Mouse (Mus musculus) gastrocnemius, postnatal 25 days (tissue): ENCODE measurements around the gene Tpx2. TPM values are rescaled to one million over a fixed set of nuclear protein-coding genes. Genes with fewer than 3 reads are reported as not detected.

Experiments
- DNase-seq: peaks from one replicate; pipeline ENCODE4 v3.0.0; 2022
- long read RNA-seq, 2 experiments: library from polyadenylated mRNA; stranded (forward); transcript quantifications; one replicate each; pipeline ENCODE4 v2.0.0; 2021
- total RNA-seq, 2 experiments: library from RNA; stranded (reverse); gene quantifications; 1 replicate in 1 of 2; 2 replicates in 1 of 2; pipeline ENCODE4 v1.2.3; 2021

Gene Tpx2
- total RNA-seq, result 1 to 10 TPM in 1 of 2 experiments, under 1 TPM in 1; 0.92 to 1.5 TPM
- long read RNA-seq, experiment 1, partial matches to known transcripts, result 1 of 2 reads
- long read RNA-seq, experiment 1, other reads (novel, unspliced or antisense), result 1 of 2 reads
- long read RNA-seq, experiment 2, partial matches to known transcripts, result 0 of 1 reads
- long read RNA-seq, experiment 2, other reads (novel, unspliced or antisense), result 1 of 1 reads

DNA sequence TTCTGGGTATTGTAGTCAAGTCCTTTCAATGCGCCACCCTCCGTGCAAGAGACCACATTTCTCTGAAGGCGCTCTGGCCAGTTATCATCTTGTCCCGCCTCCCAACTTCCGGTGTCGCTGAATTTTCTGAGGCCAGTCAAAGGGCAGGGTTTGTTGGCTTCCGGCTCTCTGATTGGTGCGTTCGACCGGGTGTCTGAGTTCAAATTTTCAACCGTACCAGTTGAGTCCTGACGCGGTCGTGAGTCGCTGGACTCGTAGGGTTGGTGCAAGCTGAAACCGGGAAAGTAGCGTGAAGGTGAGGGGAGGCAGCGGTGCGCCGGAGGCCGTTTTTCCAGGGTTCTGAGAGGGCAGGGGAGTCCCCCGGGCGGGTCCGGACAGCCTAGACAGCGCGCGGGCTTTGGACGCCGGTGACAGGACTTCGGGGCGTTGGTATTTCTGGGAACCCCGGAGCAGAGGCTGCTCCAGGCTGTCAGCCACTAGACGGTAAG is at the start of gene Tpx2:
Gene Tpx2, plus strand, starts transcription at position 150 of the 488 bp plus-strand sequence.
- peak; percentile 95 for DNase-seq

DNA sequence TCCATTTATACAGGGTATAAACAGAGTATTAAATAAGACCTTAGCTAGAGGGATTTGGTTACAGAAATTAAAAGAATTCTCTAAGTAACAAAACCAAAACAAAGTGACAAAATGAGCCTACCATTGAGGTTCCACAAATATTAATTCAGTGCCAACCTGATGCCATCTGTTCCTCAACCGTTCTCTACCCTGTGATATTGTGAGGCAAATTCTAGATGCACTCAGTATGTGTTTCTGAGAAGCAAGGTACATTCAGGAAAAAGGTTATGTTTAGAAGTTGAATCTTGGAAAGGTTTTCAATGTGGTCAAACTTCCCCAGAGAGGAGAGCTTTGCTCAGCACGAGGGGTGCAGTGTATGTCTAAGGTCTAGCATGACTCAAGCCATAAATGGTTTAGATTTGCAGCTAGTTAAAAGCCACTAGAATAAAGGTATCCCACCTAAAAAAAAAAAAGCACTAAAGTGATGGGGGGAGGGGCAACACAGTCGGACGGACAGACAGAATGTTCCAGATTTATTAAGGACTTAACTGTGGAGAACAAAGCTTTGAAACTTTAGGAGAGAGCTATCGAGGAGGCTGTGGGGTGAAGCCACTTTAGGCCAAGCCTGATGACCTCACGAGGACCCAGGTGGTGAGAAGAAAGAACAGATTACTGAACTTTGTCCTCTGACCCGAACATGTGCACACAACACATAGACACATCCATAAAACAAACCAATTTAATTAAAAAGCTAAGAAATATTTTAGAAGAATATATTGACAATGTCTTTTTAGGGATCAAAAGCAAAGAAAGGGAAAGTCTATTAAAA is 47.6 kb upstream of the Tpx2 start:
- no peak for DNase-seq

DNA sequence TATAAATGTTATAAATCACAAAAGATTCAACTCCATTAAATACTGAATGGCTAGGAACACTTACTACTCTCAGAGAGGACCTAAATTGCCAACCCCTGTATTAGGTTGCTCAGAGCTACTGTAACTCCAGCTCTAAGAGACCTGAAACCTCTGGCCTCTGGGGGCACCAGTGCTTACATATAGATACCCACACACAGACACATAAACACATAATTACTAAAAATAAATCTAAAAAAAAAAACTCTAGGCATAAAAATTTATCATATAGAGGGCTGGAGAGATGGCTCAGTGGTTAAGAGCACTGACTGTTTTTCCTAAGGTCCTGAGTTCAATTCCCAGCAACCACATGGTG is 47.0 kb upstream of the Tpx2 start:
- no peak for DNase-seq

DNA sequence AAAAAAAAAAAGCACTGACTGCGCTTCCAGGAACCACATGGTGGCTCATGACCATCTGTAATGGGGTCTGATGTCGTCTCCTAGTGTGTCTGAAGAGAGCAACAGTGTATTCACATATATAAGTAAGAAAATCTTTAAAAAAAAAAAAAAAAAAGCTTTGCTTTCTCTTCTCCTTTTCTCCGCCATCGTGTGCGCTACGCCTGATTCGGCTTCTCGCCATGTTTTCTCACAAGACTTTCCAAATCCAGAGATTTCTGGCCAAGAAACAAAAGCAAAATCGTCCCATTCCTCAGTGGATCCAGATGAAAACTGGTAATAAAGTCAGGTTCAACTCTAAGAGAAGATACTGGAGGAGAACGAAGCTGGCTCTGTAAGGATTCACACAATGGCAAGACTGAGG is 45.5 kb upstream of the Tpx2 start:
- no peak for DNase-seq

DNA sequence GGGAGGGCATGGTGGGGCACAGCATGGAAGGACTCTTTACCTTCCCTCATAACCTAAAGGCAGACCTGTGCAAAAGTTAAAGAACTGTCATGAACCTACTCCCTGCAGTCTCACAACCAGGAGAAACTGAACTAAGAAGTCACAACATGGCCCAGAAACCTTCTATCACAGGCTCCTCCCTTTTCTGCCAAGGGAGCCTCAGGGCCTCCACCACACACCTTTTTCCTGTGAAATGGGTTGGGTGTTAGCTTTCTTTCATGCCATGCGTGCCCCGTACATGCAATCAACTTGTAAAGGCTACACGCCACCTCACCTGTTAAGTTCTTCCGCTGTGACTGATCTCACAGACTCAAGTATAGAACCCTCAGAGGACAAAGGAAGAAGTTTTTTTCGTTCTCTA is 44.7 kb upstream of the Tpx2 start:
- no peak for DNase-seq

GRCm38 (mm10) chr2:152804408-152805110 is 43.2 kb upstream of the Tpx2 start:
- DNase-seq, result no peak

DNA sequence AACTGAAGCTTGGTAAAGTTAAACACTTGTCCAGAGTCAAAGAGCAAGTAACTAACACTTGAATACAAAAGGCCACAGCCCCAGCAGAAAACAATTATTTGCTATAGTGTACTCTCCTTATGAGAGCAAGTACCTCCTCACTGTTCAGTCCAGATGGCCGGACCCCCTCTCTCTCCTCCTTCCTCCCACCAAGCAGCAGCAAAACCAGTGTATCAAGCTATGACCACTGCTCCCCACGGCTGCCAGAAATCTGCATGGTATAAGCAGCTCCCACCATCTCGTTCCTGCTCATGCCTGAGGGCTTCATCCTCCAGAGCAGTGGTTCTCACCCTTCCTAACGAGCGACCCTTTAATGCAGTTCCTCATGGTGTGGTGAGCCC is 42.7 kb upstream of the Tpx2 start:
- DNase-seq, result no peak

DNA sequence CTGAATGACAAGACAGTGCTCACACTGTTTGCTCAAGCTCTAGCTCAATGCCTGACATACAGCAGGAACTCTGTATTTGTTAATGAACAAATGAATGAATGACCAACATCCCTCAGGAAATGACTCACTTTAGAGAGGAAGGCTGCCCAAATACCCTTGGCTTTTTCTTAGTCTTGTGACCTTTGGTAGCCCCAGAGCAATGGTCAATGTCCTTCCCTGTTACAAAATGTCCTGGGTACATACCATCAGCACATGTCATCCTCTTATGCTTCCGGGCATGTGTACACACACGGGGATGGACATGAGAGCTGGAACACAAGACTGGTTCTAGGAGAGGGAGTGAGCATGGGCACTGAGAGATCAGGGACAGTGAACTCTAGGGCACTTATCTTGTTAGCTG is 41.7 kb upstream of the Tpx2 start:
- peak; percentile 53 for DNase-seq

- DNase-seq, result no peak
Measured at GRCm38 (mm10) chr2:152808178-152808577, 39.6 kb upstream of the Tpx2 start.

- DNase-seq, result no peak
Measured at GRCm38 (mm10) chr2:152810158-152810941, 37.4 kb upstream of the Tpx2 start.

GRCm38 (mm10) chr2:152811336-152812165 is 36.2 kb upstream of the Tpx2 start:
- no peak for DNase-seq

DNA sequence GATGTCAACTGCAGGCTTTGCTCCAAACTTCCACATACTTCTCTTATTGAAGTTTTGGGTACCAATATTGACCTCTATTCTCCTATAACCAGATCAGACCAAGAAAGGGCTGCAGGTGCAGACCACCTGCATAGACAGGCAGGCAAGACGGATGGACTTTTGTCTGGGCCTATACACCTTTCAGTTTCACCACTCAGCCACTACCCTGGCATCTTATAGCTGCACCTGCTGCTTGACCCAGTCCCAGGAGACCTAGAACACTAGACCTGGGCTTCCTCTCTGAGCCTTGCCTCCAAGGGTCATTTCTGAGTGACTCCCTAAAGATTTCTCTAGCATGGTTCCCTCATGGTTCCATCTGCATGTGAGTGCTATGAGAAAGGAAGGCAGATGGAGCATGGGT is 34.5 kb upstream of the Tpx2 start:
- no peak for DNase-seq

DNA sequence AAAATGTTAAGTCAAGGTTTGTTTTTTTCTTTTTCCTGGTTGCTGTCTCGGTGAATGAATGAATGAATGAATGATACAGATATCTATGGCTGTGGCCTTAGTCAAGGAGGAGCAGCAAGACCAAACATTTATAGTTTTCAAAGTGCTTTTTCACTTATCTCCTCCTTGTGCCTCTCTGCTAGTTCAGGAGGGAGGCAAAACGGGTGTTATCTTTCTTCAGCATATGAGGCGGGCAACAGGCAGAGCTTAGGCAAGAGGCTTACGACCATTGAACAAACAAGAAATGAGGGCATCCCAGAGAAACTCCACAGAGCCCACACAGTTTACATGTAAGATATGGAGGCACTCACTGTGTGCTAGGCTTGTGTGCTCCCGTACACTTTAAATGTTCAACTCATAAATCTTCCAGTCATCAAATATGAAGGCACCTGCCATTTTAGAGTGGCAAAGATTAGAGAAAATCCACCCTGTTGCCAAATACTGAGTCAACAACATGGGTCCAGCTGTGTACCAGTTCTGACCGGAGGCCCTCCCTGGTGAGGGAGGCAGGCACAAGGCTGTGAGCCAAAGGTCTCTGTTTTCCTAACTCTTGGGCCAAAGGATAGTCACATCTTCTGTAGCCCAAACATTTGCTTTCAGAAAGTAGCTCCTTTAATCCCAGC is 33.4 kb upstream of the Tpx2 start:
- no peak for DNase-seq

DNA sequence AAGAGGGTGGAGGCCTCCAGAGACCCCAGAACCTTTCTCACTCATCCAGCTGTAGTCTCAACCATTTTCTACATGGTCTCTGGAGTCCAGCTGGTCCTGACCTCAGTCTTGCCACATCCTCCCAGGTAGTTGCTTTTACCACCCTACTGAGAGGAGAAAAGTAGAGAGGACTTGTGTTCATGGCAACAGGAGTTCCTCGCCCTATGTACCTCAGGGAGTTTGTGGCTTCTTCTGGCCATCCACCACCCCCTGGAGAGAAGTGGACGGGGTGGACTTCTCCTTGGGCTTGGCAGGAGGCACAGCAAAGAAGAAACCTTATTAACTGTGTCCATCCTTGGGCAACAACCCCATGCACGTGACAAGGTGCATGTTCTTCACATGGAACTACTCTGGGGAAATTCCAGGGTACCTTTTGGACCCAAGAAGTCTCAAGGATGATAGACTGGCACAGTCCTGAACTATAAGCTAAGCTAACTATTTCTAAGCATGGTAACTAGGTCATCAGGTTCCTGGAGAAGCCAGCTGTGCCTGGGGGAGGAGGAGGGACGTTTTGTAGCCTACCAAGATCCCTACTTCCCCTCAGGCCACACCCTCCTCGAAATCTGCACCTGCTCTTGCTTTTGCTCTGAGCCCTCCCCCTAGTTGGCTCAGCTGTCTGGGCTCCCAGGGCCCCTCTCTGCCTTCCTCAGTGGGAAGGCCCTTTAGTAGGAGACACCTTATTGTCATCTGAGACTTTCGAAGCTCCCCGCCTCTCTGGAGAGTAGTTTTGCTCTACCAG is 31.7 kb upstream of the Tpx2 start:
- DNase-seq, result peak; percentile 51

GRCm38 (mm10) chr2:152816657-152817348 is 31.0 kb upstream of the Tpx2 start:
- no peak for DNase-seq

DNA sequence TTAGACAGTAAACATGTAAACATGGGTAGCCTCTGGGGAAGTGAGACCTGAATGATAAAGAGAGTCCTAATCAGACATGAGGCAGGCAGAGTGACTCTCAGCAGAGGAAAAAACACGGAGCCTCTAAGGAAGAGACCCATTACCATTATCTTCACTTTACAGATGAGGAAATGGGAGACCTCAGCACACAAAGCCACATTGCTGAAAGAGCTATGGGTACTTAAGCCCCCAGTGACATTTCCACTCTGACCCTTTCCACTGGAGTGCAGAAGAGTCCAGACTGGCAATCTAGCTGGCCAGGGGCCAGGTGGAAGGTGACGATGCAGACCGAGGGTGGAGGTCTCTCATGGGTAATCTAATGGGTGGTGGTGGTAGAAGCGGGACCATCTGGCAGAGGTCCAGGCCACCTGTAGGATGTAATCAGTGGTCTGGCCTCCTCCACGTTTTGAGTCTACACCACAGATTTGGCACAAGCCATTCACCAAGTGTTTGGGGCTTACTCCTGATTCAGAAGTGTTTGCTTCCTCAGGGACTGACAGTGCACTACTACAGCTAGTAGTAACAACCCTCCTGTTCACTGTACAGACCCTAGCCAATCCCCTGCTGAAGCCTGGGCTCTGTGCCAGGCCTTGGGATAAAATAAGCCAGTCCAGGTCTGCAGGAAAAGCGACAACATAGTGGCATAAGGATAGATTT is 30.0 kb upstream of the Tpx2 start:
- DNase-seq, result no peak

DNA sequence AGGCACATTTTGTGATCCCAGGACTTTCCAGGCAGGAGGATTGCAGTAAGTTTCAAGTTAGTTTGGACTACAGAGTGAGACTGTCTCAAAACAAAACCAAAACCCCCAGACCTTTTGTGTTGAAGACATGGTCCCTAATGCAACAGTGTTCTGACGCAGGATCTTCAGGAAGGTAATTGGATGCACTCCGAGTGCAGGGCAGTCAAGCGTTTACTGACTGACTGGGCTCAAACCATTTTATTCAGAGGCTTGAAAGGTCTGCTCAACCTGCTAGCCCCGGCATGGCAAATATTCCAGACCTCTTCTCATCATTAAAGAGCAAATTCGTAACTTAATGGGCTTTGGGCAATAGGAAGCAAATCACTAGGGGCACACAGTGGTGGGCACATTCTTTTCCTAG is 29.1 kb upstream of the Tpx2 start:
- no peak for DNase-seq

- DNase-seq, result no peak
Measured at GRCm38 (mm10) chr2:152819097-152819624, 28.6 kb upstream of the Tpx2 start.

DNA sequence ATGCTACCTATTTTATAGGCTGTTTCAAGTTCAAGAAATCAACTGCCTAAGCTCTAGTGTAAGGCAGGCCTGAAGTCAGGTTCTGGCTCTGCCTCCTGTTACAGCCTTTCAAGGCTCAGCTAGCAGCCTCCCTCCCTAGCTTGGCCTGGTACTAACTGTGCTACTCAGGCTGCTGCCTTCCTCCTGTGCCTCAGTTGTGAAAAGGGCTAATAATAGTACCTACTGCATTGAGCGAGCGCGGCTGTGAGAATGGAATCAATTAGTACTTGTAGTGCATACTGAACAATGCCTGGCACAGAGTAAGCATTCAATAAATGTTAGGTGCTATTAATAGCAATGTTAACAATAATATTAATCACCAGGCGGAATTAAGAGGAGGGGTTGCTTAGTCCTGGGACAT is 27.8 kb upstream of the Tpx2 start:
- peak; percentile 55 for DNase-seq
